Mouse (Mus musculus) erythroblast, embryonic 14.5 days (primary cell): ENCODE data around the gene Man1c1.

ENCODE experiments used
- GATA1 ChIP-seq: IDR thresholded peaks from 2 replicates; pipeline ENCODE4 v1.6.1; 2012; ENCODE audit warnings: low read length, inconsistent platforms, mixed read lengths
- TAL1 ChIP-seq: IDR thresholded peaks from 3 replicates; pipeline ENCODE4 v1.6.1; 2012; ENCODE audit warnings: low read length, inconsistent platforms, mixed read lengths

- TF ChIP-seq TAL1 (no peak), GATA1 (no peak)
Observed at GRCm38 (mm10) chr4:134636406-134636805, 67.7 kb downstream of the Man1c1 start.
